8 mouse cellular contexts compared by ENCODE assay signal in genomic region chr2:165866951-165867387, GRCm38 (mm10). TPM values are rescaled to one million over a fixed set of nuclear protein-coding genes. Genes with fewer than 3 reads are reported as not detected.
DNase-seq lines count a peak whose midpoint lies in the region; ATAC-seq and TF ChIP-seq lines count a peak whose summit lies in the region.

No protein-coding gene starts in this region.

- 0 out of 2 replicates have a peak overlapping the region, but pooled peaks have one; percentile 4 for H3K4me2 ChIP-seq in hindbrain, embryonic 13.5 days
- no peak overlapping the region for H3K4me2 ChIP-seq in liver, postnatal 0 days (ENCODE audit: low read depth, low read length)

- no peaks in the 10 kb centered on the region for H3K27me3 ChIP-seq in hindbrain, embryonic 13.5 days
- no peaks in the 10 kb centered on the region for H3K27me3 ChIP-seq in liver, postnatal 0 days (ENCODE audit: insufficient read depth, low read length)

- TF ChIP-seq CTCF in liver, postnatal 0 days (IDR thresholded peaks at IDR 0.05; ENCODE audit: low read depth): no peak

- peaks cover 88% of the 10 kb centered on the region for H3K4me1 ChIP-seq in hindbrain, embryonic 13.5 days (replicated peaks)
- peaks cover 32% of the 10 kb centered on the region for H3K4me1 ChIP-seq in liver, postnatal 0 days (ENCODE audit: insufficient read depth)

- H3K9me3 ChIP-seq in hindbrain, embryonic 13.5 days: no peaks in the 10 kb centered on the region
- H3K9me3 ChIP-seq in liver, postnatal 0 days (ENCODE audit: low read length): no peaks in the 10 kb centered on the region

- intact Hi-C loops in left cerebral cortex, postnatal 4 days (cut with DNase I): no loop called here
- intact Hi-C loops in left cerebral cortex, postnatal 25 days (cut with DNase I): no loop called here

- TF ChIP-seq EP300 in liver, postnatal 0 days (IDR thresholded peaks at IDR 0.05; ENCODE audit: low read depth): no peak

- ATAC-seq in hindbrain, embryonic 13.5 days (ENCODE audit: low FRiP score): peak; percentile 44; the same call in 1 of the 2 replicates
- no peak for ATAC-seq in liver, postnatal 0 days

- peak overlapping the region; percentile 14 for H3K9ac ChIP-seq in hindbrain, embryonic 13.5 days
- no peak overlapping the region; the same call in 1 of the 2 replicates for H3K9ac ChIP-seq in liver, postnatal 0 days (replicated peaks)

- H3K27ac ChIP-seq in hindbrain, embryonic 13.5 days: peak overlapping the region; percentile 92
- peak overlapping the region; percentile 30 for H3K27ac ChIP-seq in liver, postnatal 0 days (ENCODE audit: low read depth)

- peaks cover 19% of the 10 kb centered on the region for H3K36me3 ChIP-seq in hindbrain, embryonic 13.5 days
- H3K36me3 ChIP-seq in liver, postnatal 0 days (replicated peaks; ENCODE audit: insufficient read depth, low read length): peaks cover 40% of the 10 kb centered on the region

- WGBS in hindbrain, embryonic 13.5 days: 22% methylated on average over 12 of the region's 12 CpGs
- WGBS in liver, postnatal 0 days (ENCODE audit: insufficient replicate concordance): 84% methylated on average over 12 of the region's 12 CpGs

- DNase-seq in left cerebral cortex, postnatal 4 days: peak; percentile 56
- DNase-seq in left cerebral cortex, postnatal 25 days (ENCODE audit: low spot score in 2 of 2): no peak
- DNase-seq in cerebellum, postnatal 36 days: peak; percentile 49 to 62
- no peak for DNase-seq in liver, postnatal 0 days
- DNase-seq in ovary, postnatal 10 days (ENCODE audit: low spot score): no peak
- no peak for DNase-seq in urinary bladder, postnatal 4 days (ENCODE audit: low spot score in 2 of 2)
- DNase-seq in thymus, postnatal 14 days: no peak

- H3K4me3 ChIP-seq in hindbrain, embryonic 13.5 days: no peak overlapping the region
- H3K4me3 ChIP-seq in liver, postnatal 0 days (ENCODE audit: low read depth, low read length): no peak overlapping the region

RNA-seq across cellular contexts. Expression of gene Zmynd8, which starts 31.8 kb away (rescaled TPM):
- total RNA-seq in left cerebral cortex, postnatal 4 days (2021): 100 to 1,000 TPM; 118 to 120 TPM
- 100 to 1,000 TPM; 160 to 162 TPM for total RNA-seq in left cerebral cortex, postnatal 25 days (2021)
- polyA plus RNA-seq in hindbrain, embryonic 13.5 days (2015; fragmentation: Nextera tagmentation; extraction: Ambion mirVana): 82.2 and 86.6 TPM in 2 replicates
- 16.9 and 21.9 TPM in 2 replicates for polyA plus RNA-seq in liver, postnatal 0 days (2015; fragmentation: Nextera tagmentation; extraction: Ambion mirVana)

Comparison
In these comparisons a context has a peak if more than half of its experiments do, and no peak if none do; other contexts are left out.
1. DNase-seq: peak in left cerebral cortex, postnatal 4 days (single experiment) and cerebellum, postnatal 36 days (2 of 2); none in left cerebral cortex, postnatal 25 days (0 of 2), liver, postnatal 0 days (single experiment), ovary, postnatal 10 days (single experiment), urinary bladder, postnatal 4 days (0 of 2) and thymus, postnatal 14 days (single experiment).